Mouse (Mus musculus): ENCODE data around the gene Nckipsd.

DNA sequence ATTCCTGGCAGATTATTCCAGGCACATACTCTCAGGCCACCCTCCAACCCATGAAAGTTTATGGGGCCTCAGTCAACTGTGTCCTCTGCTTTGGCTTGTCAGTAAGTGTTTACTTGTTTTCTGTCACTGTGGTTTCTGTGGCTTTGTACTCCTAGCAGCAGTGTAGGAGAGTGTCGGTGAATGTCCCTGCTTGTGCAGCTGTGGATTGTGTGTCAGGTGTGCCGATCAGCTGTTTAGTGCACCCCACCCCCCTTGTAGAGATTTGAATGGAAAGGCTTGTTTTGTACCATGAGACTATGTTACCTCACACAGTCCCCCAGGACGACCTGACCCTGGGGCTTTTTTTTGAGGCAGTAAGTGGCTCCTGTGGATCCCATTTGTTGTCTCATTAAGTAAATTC lies 15.4 kb upstream of the Nckipsd start:
- TF ChIP-seq CTCF (IDR thresholded peaks at IDR 0.05; ENCODE audit: low read depth, low read length) (no peak), POLR2A (IDR thresholded peaks at IDR 0.05; ENCODE audit: extremely low read depth, insufficient read depth, low read length) (no peak)

Data from liver, adult 2 months (tissue).